Mouse (Mus musculus) heart, adult 11 months (tissue): ENCODE data around the gene Ugt1a1.

Experiments
- DNase-seq: peaks from one replicate; pipeline ENCODE4 v3.0.0; 2022

Gene Ugt1a1

GRCm38 (mm10) chr1:88235046-88235893 lies 23.5 kb downstream of the Ugt1a1 start:
- DNase-seq: peak; percentile 94

- DNase-seq: no peak
Measured at GRCm38 (mm10) chr1:88235894-88236415, 24.2 kb downstream of the Ugt1a1 start.

DNA sequence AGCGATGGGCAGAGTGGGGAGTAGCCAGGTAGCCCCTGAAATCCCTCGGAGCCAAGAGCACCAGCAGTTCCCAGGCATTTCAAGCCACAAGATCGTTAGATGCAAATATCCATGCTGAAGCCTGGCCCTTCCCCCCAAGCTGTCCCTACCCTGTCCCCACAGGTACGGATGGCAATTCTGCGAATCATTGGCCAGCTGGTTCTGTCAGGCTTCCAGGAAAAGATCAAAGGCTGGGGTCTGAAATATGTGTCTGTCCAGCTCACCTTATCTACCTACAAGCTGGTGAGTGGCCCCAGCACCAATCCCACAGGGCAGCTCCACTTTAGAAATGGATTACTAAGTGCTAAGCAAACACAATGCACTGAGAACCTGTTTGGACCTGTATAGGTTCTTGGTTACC lies 25.6 kb downstream of the Ugt1a1 start:
- DNase-seq: no peak

GRCm38 (mm10) chr1:88238771-88239170 lies 27.0 kb downstream of the Ugt1a1 start:
- DNase-seq: peak; percentile 96

DNA sequence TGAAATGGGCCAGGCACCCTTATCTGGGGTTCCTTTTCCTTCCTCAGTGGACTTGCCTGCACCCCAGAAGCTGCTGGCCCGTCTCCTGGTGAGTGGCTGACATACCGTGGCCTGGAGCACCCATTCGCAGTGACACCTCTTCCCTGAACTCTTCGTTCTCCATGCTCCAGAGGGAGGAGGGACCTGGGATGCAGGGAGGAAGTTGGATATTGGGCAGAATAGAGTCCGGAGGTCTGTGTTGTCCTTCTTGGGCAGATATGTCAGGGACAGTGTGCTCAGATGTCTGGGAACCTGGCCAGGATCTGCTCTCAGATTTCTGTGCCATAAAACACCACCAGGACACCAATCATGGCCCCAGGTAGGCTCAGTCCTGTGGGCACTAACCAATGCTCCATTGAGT lies 28.3 kb downstream of the Ugt1a1 start:
- DNase-seq: no peak

DNA sequence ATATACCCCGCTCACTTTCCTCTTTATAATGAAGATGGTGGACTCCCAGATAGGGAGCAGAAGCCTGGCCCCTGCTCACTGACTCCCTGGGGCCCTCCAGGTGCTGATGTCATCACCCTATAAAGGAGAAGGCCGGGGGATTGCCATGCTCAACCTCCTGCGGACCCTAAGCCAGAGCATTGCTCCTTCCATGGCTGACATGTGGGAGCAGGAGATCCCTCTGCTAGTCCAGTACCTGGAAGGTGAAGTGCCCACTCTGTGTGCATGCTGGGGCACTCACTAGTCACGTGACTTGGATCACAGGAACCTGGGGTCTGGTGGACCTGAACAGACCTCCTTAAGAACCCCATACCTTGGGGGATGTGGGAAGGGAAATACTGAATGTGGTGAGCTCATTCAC lies 28.8 kb downstream of the Ugt1a1 start:
- DNase-seq: peak; percentile 95

DNA sequence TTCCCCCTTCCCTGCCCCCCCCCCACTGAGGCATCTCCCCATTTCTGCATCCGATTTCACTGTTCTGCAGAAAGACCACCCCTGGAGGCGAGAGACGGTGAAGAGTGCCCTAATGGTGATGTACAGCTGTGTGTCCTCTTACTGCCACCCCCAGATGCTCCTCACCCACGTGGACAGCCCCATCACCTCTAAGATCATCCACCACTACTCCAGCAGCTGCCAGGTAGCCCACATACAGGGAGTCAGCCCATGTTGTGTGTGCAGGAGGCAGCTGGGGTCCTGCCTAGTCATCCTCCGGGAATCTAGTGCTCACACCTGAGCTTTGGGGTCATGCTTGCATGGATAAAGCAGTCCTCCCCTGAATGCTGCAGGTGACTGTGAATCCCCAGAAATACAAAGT lies 32.1 kb downstream of the Ugt1a1 start:
- no peak for DNase-seq

DNA sequence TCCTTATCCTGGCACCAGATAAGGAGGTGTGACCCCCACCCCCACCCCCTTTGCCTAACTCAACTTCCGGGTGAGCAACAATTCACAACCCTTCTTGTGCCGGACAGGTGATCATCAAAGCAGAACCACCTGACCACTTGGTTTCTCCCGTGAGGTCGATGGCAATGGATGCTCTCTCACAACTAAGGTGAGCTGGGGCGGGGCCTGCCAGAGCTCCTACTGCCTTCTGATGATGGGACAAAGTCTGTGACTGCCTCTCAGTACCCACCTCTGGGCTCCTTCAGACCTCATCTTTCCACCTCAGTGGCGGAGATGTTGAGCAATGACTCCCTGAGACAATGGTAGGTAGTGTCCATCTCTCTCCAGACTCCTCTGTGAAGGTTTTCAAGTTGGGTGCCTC lies 34.1 kb downstream of the Ugt1a1 start:
- DNase-seq: no peak

GRCm38 (mm10) chr1:88246386-88246785 lies 34.6 kb downstream of the Ugt1a1 start:
- no peak for DNase-seq

GRCm38 (mm10) chr1:88247660-88248059 lies 35.9 kb downstream of the Ugt1a1 start:
- no peak for DNase-seq

DNA sequence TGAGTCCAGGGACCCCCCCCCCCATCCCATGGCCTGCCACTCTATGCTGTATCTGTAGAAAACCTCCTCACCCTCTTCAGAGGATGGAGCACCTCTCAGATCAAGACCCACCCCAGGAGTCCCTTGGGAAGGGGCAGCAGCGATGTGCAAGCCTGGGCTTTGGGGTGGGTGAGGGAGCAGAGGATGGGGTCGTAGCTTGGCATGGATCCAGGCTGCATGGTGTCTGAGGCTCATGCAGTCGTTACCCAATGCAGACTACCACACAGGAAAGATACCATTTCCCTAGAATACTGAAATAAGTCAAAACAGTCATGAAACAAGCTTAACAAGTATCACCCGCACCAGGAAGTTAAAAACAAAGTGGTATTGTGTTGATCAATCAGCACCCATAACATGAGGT lies 36.9 kb downstream of the Ugt1a1 start:
- DNase-seq: no peak

DNA sequence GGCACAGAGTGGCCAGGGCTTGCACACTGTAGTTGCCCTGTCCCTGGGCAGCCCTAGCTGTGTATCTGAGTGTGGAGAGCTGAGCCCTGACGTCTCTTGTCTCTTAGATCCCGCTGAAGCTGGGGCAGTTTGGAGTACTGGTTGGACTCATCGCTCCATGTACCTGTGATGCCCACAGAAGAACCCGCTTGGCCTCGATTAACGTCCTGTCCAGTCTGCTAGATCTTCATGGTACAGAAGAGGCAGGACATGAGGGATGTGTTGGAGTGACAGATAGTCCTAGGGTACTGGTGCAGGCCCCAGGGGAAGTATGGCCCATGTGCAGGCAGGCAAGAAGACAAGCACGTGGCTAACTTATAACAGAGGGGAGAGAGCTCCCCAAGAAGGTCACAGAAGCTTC lies 37.8 kb downstream of the Ugt1a1 start:
- peak; percentile 94 for DNase-seq

DNA sequence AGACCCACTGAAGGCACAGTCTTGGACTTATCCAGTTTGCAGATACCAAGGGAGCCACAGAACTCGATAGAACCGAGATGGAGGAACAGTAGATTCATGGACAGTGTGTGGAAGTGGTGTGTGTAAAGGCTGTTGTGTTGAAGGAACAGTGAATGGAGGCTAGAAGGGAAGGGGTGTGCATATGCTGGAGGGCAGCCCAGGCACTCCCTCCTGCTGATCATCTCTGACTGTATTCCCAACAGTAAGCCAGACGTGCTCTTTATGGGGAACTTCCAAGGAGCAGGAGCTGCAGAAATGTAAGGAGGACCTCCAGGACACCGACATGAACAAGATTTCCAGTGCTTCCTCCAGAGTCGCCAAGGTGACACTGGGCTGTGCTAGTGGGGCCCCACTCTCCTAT lies 38.3 kb downstream of the Ugt1a1 start:
- peak; percentile 94 for DNase-seq

DNA sequence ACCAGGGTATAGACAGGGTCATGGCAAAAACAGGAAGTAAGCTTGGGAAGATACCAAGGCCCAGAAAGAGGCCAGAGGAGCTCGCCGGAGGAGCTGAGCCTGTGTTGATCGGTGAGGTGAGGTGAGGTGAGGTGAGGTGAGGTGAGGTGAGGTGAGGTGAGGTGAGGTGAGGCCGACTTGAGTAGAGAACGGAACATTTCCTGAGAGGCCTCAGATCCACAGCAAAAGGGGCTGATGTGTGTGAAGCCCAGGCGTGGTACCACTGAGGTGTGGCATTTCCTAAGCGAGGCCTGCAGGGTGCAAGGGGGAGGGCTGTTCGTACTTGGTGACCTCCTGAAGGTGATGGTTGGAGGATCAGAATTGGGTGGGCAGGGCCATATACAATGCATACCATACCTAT lies 41.3 kb downstream of the Ugt1a1 start:
- DNase-seq: no peak

GRCm38 (mm10) chr1:88253540-88253939 lies 41.8 kb downstream of the Ugt1a1 start:
- no peak for DNase-seq

DNA sequence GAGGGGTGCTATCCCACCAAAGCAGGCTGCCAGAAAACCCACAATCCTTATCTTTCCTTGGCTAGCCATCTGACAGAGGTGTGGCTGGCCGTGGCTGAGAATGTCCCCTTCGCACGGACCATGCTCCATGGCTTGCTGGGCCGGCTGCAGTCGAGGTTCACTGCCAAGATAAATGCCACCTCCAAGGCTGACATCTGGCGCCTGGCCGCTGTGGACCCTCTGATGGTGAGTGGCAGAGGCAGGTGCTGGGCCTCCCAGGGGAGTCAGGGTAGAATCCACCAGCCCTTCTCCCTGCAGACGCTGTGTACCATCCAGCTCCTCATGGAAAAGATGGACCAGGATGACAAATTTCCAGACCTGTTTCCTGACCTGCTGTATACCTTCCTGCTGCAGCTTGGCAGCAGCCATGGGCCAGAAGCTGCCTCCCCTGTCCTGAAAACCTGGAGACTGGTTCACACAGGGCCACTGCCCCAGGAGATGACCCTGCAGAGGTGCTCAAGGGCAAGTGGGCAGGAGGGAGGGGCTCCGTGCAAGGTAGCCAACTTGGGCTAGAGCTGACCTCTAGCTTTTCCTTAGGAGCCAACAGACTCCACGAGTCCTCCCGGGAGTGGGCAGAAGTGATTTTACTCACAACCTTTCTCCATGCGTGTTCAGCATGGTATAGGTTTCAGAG lies 43.2 kb downstream of the Ugt1a1 start:
- peak; percentile 97 for DNase-seq

DNA sequence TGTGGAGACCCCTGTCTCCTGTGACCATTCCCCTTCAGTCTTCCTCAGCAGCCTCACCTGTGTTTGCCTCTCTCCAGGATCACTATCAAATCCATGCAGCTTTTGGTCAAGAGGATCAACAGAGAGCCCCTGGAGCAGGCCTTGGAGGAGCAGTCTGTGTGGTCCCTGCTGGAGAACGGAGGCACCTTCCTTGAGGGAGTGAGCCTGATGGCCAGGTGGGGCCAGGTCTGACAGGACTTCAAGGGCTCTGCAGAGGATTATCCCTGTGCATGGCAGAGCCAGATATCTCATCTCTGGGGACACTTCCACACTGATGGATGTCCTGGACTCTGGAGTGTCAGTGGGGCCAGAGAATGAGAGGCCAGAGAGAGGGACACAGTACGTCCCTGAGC lies 43.7 kb downstream of the Ugt1a1 start:
- peak; percentile 96 for DNase-seq

DNA sequence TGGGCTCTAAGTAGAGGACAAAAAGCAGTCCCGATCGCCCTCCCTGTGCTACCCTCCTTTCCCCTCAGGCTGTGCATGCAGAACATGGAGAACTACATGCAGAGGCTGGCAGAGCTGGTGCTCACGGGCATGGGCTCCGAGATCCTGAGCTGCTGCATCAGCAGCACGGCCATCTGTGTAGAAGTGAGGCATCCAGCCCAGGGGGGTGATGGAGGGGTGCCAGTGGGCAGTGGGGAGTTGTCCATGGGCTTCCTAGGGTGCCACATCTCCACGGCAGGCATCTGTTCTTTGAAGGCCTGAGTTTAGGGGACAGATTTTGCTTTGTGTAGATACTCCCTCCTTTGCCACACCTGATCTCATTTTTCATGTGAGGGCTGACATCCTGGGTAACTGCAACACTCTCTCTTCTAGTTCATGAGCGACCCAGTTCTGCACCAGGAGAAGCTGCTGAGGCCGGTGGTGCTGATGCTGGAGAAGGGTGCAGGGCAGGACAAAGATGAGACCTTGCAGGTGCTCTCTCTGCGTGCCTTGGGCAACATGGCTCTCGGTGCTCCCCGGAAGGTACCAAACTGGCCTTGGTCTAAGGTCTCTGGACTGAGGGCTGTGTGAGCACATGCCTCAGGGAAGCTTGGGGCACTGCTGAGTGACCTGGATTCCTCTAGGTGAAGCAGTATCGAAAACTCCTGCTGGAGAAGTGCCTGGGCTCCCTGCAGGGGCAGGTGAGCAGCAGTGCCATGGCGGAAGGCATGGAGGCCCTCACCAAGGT lies 44.4 kb downstream of the Ugt1a1 start:
- DNase-seq: peak; percentile 96

DNA sequence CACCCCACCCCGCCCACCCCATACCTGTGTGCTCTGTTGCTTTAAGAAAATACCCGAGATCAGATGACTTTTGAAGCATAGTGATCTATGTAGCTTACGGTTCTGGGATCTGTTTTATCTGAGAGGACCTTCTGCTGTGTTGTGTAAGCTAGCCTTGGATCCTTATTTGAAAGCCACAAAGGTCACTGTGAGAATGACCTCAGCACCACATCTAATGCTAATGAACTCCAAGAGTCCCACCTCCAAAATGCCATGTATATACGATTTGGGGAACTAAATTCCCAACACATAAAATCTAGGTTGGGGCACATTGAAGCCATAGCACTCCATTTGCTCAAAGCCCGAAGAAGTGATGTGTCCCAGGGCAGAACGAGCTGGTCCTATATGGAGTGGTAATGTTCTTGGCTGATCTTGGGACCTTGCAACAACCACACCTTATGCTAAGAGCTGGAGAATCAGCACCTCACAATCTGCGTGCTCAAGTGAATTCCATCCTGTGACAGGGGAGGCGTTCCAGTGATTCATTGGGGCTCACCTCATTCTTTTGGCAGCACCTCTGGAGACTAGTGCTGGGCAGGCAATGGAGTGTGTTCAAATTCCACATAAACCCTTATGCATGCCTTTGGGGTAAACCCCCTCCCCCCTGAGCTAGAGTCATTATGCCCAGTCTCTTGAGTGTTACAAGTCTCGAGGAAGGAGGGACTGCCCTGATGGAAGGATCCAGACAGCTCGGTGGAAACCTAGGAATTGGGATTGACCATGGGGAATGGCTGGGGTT lies 45.3 kb downstream of the Ugt1a1 start:
- DNase-seq: peak; percentile 96

GRCm38 (mm10) chr1:88257681-88258080 lies 45.9 kb downstream of the Ugt1a1 start:
- no peak for DNase-seq

- DNase-seq: no peak
Measured at GRCm38 (mm10) chr1:88258361-88258760, 46.6 kb downstream of the Ugt1a1 start.

- DNase-seq: peak; percentile 97
Measured at GRCm38 (mm10) chr1:88258881-88259642, 47.3 kb downstream of the Ugt1a1 start.
